Mouse (Mus musculus) forebrain, embryonic 11.5 days (tissue): ENCODE data around the gene Chmp6. TPM values are rescaled to one million over a fixed set of nuclear protein-coding genes. Genes with fewer than 3 reads are reported as not detected.

Experiments used
- ATAC-seq: fragments of 200-750 bp; cut with Nextera tagmentation; replicated peaks from 2 replicates; pipeline ENCODE4 v1.8.0; 2017; ENCODE audit warnings: moderate TSS enrichment; ENCODE audit not compliant: low FRiP score
- DNase-seq: peaks from one replicate; pipeline ENCODE4 v3.0.0-alpha.2; 2017; ENCODE audit warnings: low spot score
- H3K27ac ChIP-seq: fragments of 300-500 bp; sonication (generic); 2 replicates; pipeline ENCODE4 v1.5.1; 2014; ENCODE audit warnings: low read depth, low read length
- H3K27me3 ChIP-seq: fragments of 300-500 bp; sonication (generic); 2 replicates; pipeline ENCODE4 v1.6.1; 2014; ENCODE audit warnings: mild to moderate bottlenecking, low read length, mixed read lengths; ENCODE audit not compliant: control insufficient read depth, insufficient read depth
- H3K36me3 ChIP-seq: fragments of 300-500 bp; sonication (generic); 2 replicates; pipeline ENCODE4 v1.6.1; 2014; ENCODE audit warnings: mild to moderate bottlenecking, low read length, moderate library complexity, mixed read lengths; ENCODE audit not compliant: control insufficient read depth, insufficient read depth
- H3K4me1 ChIP-seq: fragments of 300-500 bp; sonication (generic); replicated peaks from 2 replicates; pipeline ENCODE4 v1.6.1; 2014; ENCODE audit warnings: low read length, mixed read lengths; ENCODE audit not compliant: control insufficient read depth, insufficient read depth
- H3K4me2 ChIP-seq: fragments of 300-500 bp; sonication (generic); 2 replicates; pipeline ENCODE4 v1.6.1; 2014; ENCODE audit warnings: low read depth, mild to moderate bottlenecking, low read length, moderate library complexity, mixed read lengths; ENCODE audit not compliant: severe bottlenecking
- H3K4me3 ChIP-seq: fragments of 300-500 bp; sonication (generic); 2 replicates; pipeline ENCODE4 v1.5.1; 2014; ENCODE audit warnings: low read depth, low read length
- H3K9ac ChIP-seq: fragments of 300-500 bp; sonication (generic); 2 replicates; pipeline ENCODE4 v1.6.1; 2014; ENCODE audit warnings: low read length
- H3K9me3 ChIP-seq: fragments of 300-500 bp; sonication (generic); 2 replicates; pipeline ENCODE4 v1.6.1; 2016; ENCODE audit warnings: low read length, mixed read lengths; ENCODE audit not compliant: control insufficient read depth
- WGBS: fragments of 180-500 bp; shearing (Covaris S2); extraction: QIAGEN DNeasy Blood & Tissue Kit; methylation state at CpG from one replicate; pipeline ENCODE4 v1.1.7; 2014; 5-methylcytosine and 5-hydroxymethylcytosine counted together
- polyA plus RNA-seq: library from polyadenylated mRNA; unstranded; fragments of >200 nt; fragmentation: Nextera tagmentation; extraction: Ambion mirVana; gene quantifications from 2 replicates; pipeline ENCODE4 v1.2.1, GENCODE M21; 2014

Gene Chmp6
- polyA plus RNA-seq, 1 experiment from 2014 or later = 104 TPM

GRCm38 (mm10) chr11:119879573-119879972 lies 33.7 kb upstream of the Chmp6 start:
- WGBS = 92% methylated on average over 5 of the region's 5 CpGs
- Histone ChIP-seq H3K36me3 (peaks cover 4% of the 10 kb centered on the region; the same call in 1 of the 2 replicates), H3K27ac (no peak overlapping the region), H3K9ac (no peak overlapping the region), H3K9me3 (no peaks in the 10 kb centered on the region), H3K4me2 (no peak overlapping the region), H3K27me3 (no peaks in the 10 kb centered on the region), H3K4me1 (no peaks in the 10 kb centered on the region), H3K4me3 (no peak overlapping the region)
- no peak for ATAC-seq
- DNase-seq = no peak

- Histone ChIP-seq H3K4me3 (no peak overlapping the region), H3K27me3 (no peaks in the 10 kb centered on the region), H3K27ac (no peak overlapping the region), H3K9me3 (no peaks in the 10 kb centered on the region), H3K4me2 (no peak overlapping the region), H3K4me1 (no peaks in the 10 kb centered on the region), H3K36me3 (no peaks in the 10 kb centered on the region), H3K9ac (no peak overlapping the region)
- ATAC-seq (no peak), DNase-seq (no peak)
- 86% methylated on average over 2 of the region's 2 CpGs for WGBS
Observed at GRCm38 (mm10) chr11:119883646-119884045, 29.6 kb upstream of the Chmp6 start.

- WGBS = 94% methylated on average over 3 of the region's 3 CpGs
- H3K9me3 ChIP-seq = no peaks in the 10 kb centered on the region
- ATAC-seq = no peak
Observed at GRCm38 (mm10) chr11:119889966-119890365, 23.3 kb upstream of the Chmp6 start.

GRCm38 (mm10) chr11:119891601-119892215 lies 21.5 kb upstream of the Chmp6 start:
- ATAC-seq (no peak), DNase-seq (no peak)
- Histone ChIP-seq H3K9ac (no peak overlapping the region), H3K4me1 (no peaks in the 10 kb centered on the region), H3K9me3 (no peaks in the 10 kb centered on the region), H3K36me3 (no peaks in the 10 kb centered on the region), H3K27ac (no peak overlapping the region), H3K27me3 (no peaks in the 10 kb centered on the region), H3K4me3 (no peak overlapping the region), H3K4me2 (no peak overlapping the region)
- 90% methylated on average over 7 of the region's 7 CpGs for WGBS

More at GRCm38 (mm10) chr11:119889966-119890365, 23.3 kb upstream of the Chmp6 start:
- Histone ChIP-seq H3K27me3 (no peaks in the 10 kb centered on the region), H3K4me2 (no peak overlapping the region), H3K4me3 (no peak overlapping the region), H3K36me3 (no peaks in the 10 kb centered on the region), H3K27ac (no peak overlapping the region), H3K9ac (no peak overlapping the region), H3K4me1 (no peaks in the 10 kb centered on the region)
- DNase-seq = no peak

- 57% methylated on average over 10 of the region's 10 CpGs for WGBS
- ATAC-seq = no peak
Observed at GRCm38 (mm10) chr11:119893667-119894236, 19.5 kb upstream of the Chmp6 start.

GRCm38 (mm10) chr11:119894634-119895033 lies 18.6 kb upstream of the Chmp6 start:
- no peak for ATAC-seq

More at GRCm38 (mm10) chr11:119893667-119894236, 19.5 kb upstream of the Chmp6 start:
- DNase-seq = no peak
- no peak overlapping the region for H3K4me3 ChIP-seq
- no peaks in the 10 kb centered on the region for H3K4me1 ChIP-seq
- no peaks in the 10 kb centered on the region; the same call in 1 of the 2 replicates for H3K36me3 ChIP-seq
- peak overlapping the region; percentile 71 for H3K27ac ChIP-seq
- H3K27me3 ChIP-seq = no peaks in the 10 kb centered on the region
- H3K9me3 ChIP-seq = no peaks in the 10 kb centered on the region
- no peak overlapping the region for H3K4me2 ChIP-seq
- no peak overlapping the region for H3K9ac ChIP-seq

GRCm38 (mm10) chr11:119897041-119897440 lies 16.2 kb upstream of the Chmp6 start:
- no peak for ATAC-seq
- Histone ChIP-seq H3K9me3 (no peaks in the 10 kb centered on the region), H3K9ac (no peak overlapping the region), H3K27me3 (no peaks in the 10 kb centered on the region), H3K4me3 (no peak overlapping the region), H3K4me1 (no peaks in the 10 kb centered on the region), H3K4me2 (no peak overlapping the region), H3K27ac (no peak overlapping the region), H3K36me3 (no peaks in the 10 kb centered on the region; the same call in 1 of the 2 replicates)
- WGBS = 87% methylated on average over 9 of the region's 9 CpGs
- DNase-seq = no peak

More at GRCm38 (mm10) chr11:119894634-119895033, 18.6 kb upstream of the Chmp6 start:
- Histone ChIP-seq H3K36me3 (no peaks in the 10 kb centered on the region; the same call in 1 of the 2 replicates), H3K27ac (0 out of 2 replicates have a peak overlapping the region, but pooled peaks have one; percentile 71), H3K27me3 (no peaks in the 10 kb centered on the region), H3K4me2 (no peak overlapping the region), H3K9me3 (no peaks in the 10 kb centered on the region), H3K9ac (no peak overlapping the region), H3K4me1 (no peaks in the 10 kb centered on the region), H3K4me3 (no peak overlapping the region)
- WGBS = 70% methylated on average over 6 of the region's 6 CpGs
- no peak for DNase-seq

- H3K4me3 ChIP-seq = no peak overlapping the region
- no peaks in the 10 kb centered on the region for H3K9me3 ChIP-seq
- no peaks in the 10 kb centered on the region; the same call in 1 of the 2 replicates for H3K36me3 ChIP-seq
- DNase-seq (no peak), ATAC-seq (no peak)
- H3K4me2 ChIP-seq = no peak overlapping the region
- H3K27me3 ChIP-seq = no peaks in the 10 kb centered on the region
- 90% methylated on average over 11 of the region's 11 CpGs for WGBS
- no peaks in the 10 kb centered on the region for H3K4me1 ChIP-seq
- H3K9ac ChIP-seq = no peak overlapping the region
- H3K27ac ChIP-seq = no peak overlapping the region
Observed at GRCm38 (mm10) chr11:119898976-119899375, 14.3 kb upstream of the Chmp6 start.

- no peak for ATAC-seq
- no peak overlapping the region for H3K9ac ChIP-seq
- no peak for DNase-seq
- H3K9me3 ChIP-seq = no peaks in the 10 kb centered on the region
- H3K27ac ChIP-seq = no peak overlapping the region
- H3K4me1 ChIP-seq = no peaks in the 10 kb centered on the region
- H3K36me3 ChIP-seq = no peaks in the 10 kb centered on the region; the same call in 1 of the 2 replicates
- no peak overlapping the region for H3K4me3 ChIP-seq
- WGBS = 69% methylated on average over 4 of the region's 4 CpGs
- no peak overlapping the region for H3K4me2 ChIP-seq
- H3K27me3 ChIP-seq = no peaks in the 10 kb centered on the region
Observed at GRCm38 (mm10) chr11:119901174-119901573, 12.1 kb upstream of the Chmp6 start.
